Mouse (Mus musculus) neural tube, embryonic 12.5 days (tissue): ENCODE measurements at regions not wholly inside any gene's neighbourhood (a gene's known extent, or its start where the extent isn't known, plus 50 kb on each side); places are given as distances from the start of the nearest gene placed in this dataset.

ENCODE experiments used
- ATAC-seq: fragments of 200-750 bp; cut with Nextera tagmentation; 2 replicates; pipeline ENCODE4 v1.8.0; 2017; ENCODE audit warnings: low read depth, mild to moderate bottlenecking, moderate TSS enrichment, moderate library complexity; ENCODE audit not compliant: low FRiP score
- H3K27ac ChIP-seq: fragments of 300-500 bp; sonication (generic); 2 replicates; pipeline ENCODE4 v1.5.1; 2016
- H3K27me3 ChIP-seq: fragments of 300-500 bp; sonication (generic); replicated peaks from 2 replicates; pipeline ENCODE4 v1.6.1; 2016; ENCODE audit warnings: mild to moderate bottlenecking
- H3K36me3 ChIP-seq: fragments of 300-500 bp; sonication (generic); 2 replicates; pipeline ENCODE4 v1.6.1; 2016; ENCODE audit warnings: mild to moderate bottlenecking
- H3K4me1 ChIP-seq: fragments of 300-500 bp; sonication (generic); 2 replicates; pipeline ENCODE4 v1.6.1; 2016
- H3K4me2 ChIP-seq: fragments of 300-500 bp; sonication (generic); replicated peaks from 2 replicates; pipeline ENCODE4 v1.6.1; 2016; ENCODE audit warnings: mild to moderate bottlenecking
- H3K4me3 ChIP-seq: fragments of 300-500 bp; sonication (generic); 2 replicates; pipeline ENCODE4 v1.5.1; 2016
- H3K9ac ChIP-seq: fragments of 300-500 bp; sonication (generic); 2 replicates; pipeline ENCODE4 v1.6.1; 2016; ENCODE audit warnings: mild to moderate bottlenecking
- H3K9me3 ChIP-seq: fragments of 300-500 bp; sonication (generic); 2 replicates; pipeline ENCODE4 v1.6.1; 2016; ENCODE audit warnings: mild to moderate bottlenecking
- WGBS: fragments of 180-500 bp; shearing (Covaris S2); methylation state at CpG from one replicate; pipeline ENCODE4 v1.1.7; 2016; 5-methylcytosine and 5-hydroxymethylcytosine counted together

DNA sequence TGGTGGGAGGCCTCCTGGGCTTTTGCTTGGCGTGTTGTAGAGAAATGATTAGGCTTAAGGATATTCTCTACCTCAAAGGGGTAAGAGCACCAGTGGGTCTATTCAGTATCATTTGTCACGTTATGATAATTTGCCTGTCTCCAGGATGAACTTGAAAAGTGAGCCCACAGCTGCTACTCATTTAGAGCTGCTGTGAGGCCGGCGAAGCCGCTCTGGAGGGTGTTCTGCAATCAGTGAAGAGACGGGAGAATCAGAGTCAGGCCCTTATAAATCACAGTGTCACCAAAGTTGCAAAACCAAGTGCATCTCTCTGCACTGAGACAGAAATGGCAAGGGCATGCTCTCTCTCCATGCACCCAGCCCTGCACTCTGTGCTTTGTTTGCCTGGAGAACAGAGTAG lies 467.7 kb upstream of the Nrp1 start:
- no peaks in the 10 kb centered on the region for H3K36me3 ChIP-seq
- H3K4me2 ChIP-seq = no peak overlapping the region
- H3K9me3 ChIP-seq = no peaks in the 10 kb centered on the region
- H3K4me3 ChIP-seq = no peak overlapping the region
- H3K9ac ChIP-seq = no peak overlapping the region
- WGBS = 30% methylated on average over 6 of the region's 6 CpGs
- H3K27me3 ChIP-seq = no peaks in the 10 kb centered on the region
- no peak overlapping the region for H3K27ac ChIP-seq
- H3K4me1 ChIP-seq = peaks cover 6% of the 10 kb centered on the region; the same call in 1 of the 2 replicates
- no peak for ATAC-seq

DNA sequence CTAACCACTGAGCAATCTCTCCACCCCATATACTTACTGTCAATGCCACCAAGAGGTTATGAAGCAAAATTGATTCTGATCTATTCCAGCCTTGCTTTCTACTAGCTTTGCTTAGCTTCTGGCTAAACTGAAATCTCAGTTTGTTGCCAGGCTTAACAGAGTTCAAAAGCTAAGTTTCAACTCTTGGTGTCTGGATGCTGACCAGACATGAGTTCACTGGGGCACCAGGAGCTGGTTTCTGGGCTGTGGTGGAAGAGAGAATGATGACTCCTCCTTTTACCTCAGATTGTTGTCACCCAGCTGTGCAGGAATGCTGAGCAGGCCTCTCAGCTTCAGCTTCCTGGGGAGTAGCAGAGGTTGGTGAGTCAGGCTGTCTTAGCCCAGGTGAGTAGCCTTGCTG lies 464.1 kb upstream of the Nrp1 start:
- no peak for ATAC-seq
- H3K27me3 ChIP-seq = no peaks in the 10 kb centered on the region
- no peaks in the 10 kb centered on the region for H3K36me3 ChIP-seq
- no peak overlapping the region for H3K27ac ChIP-seq
- no peak overlapping the region for H3K9ac ChIP-seq
- no peaks in the 10 kb centered on the region for H3K9me3 ChIP-seq
- H3K4me2 ChIP-seq = no peak overlapping the region
- H3K4me3 ChIP-seq = no peak overlapping the region
- H3K4me1 ChIP-seq = peaks cover 6% of the 10 kb centered on the region; the same call in 1 of the 2 replicates

DNA sequence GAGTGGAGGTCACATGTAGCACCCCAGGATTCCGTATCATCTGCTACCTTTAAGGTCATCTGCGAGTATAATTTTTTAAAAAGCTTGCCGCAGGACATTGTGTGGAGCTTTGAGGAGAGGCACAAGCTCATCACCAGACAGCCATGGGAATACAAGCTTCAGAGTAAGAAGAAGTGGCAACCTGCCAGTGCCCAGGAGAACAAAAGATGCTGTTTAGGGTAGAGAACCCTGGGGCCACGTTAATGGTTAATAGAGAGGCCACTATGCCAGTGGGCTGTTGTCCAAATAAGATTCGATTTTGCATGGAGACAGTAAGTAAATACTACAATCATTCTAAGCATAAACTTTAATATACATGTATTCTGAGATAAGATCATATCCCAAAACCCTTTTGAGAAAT lies 450.0 kb upstream of the Nrp1 start:
- Histone ChIP-seq H3K9me3 (no peaks in the 10 kb centered on the region), H3K27me3 (no peaks in the 10 kb centered on the region)
- WGBS = 86% methylated on average over 5 of the region's 5 CpGs

DNA sequence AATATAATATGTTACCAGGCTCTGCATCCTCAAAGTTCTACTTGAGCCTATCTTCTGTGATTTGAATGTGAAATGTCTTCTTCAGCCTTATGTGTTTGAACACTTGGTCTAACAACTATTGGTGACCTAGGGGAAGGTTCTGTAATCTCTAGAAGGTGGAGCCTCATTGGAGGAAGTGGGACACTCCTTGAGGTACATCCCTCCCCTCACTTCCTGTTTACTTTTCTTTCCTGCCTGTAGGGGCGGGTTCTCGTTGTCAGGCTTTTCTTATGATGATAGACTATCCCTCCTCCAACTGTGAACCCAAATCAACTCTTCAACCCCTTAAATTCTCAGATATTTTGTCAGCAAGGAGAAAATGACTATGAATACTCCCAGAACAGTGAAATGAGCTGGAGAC lies 448.8 kb upstream of the Nrp1 start:
- Histone ChIP-seq H3K36me3 (no peaks in the 10 kb centered on the region), H3K4me3 (no peak overlapping the region), H3K27me3 (no peaks in the 10 kb centered on the region), H3K9me3 (no peaks in the 10 kb centered on the region), H3K9ac (no peak overlapping the region), H3K4me1 (no peaks in the 10 kb centered on the region), H3K4me2 (no peak overlapping the region), H3K27ac (no peak overlapping the region)
- no peak for ATAC-seq
- WGBS = 79% methylated on average over 2 of the region's 2 CpGs

More for the DNA sequence above, 450.0 kb upstream of the Nrp1 start:
- H3K27ac ChIP-seq = no peak overlapping the region
- no peak overlapping the region for H3K9ac ChIP-seq
- H3K4me3 ChIP-seq = no peak overlapping the region
- H3K4me2 ChIP-seq = no peak overlapping the region
- ATAC-seq = no peak
- H3K4me1 ChIP-seq = no peaks in the 10 kb centered on the region
- no peaks in the 10 kb centered on the region for H3K36me3 ChIP-seq

DNA sequence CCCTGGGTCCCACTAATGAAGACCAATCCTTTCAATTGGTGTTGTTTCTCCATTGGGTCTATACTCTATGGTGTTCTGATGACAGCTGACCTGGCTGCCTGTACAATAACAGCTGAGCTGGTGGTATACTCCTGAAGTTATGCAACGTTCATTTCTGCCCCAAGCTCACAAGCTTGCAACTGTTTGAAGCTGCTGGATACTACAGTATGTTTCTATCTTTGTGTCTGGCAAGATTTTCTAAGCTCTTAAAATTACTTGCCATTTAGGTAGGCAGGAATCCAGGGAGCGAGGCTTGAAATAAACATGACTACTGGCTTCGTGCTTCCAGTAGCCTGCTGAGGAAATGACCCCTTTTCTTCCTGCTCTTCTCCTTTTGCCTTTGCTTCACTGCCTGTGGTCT lies 444.3 kb upstream of the Nrp1 start:
- H3K27me3 ChIP-seq = no peaks in the 10 kb centered on the region
- H3K4me3 ChIP-seq = no peak overlapping the region
- no peak for ATAC-seq
- H3K9me3 ChIP-seq = no peaks in the 10 kb centered on the region
- H3K27ac ChIP-seq = no peak overlapping the region
- 85% methylated on average over 3 of the region's 3 CpGs for WGBS
- no peak overlapping the region for H3K9ac ChIP-seq
- no peaks in the 10 kb centered on the region for H3K4me1 ChIP-seq
- no peaks in the 10 kb centered on the region for H3K36me3 ChIP-seq
- H3K4me2 ChIP-seq = no peak overlapping the region

DNA sequence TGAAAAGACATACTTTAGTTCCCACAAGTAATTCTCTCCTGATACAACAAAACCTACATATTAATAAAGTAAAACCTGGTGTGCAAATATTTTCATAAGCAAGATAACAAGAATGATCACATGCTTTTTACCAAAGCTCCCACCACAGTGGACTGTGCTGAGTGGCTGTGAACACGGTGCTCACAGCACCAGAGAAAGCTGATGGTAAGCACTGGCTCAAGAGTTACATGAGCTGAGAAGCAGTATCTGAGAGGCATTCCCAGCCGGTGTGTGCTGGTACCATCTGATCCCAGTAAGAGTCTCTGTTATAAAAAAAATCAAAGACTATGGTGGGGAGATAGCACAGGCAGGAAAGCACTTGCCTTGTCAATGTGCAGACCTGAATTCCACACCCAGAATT lies 443.5 kb upstream of the Nrp1 start:
- no peak for ATAC-seq
- H3K4me2 ChIP-seq = no peak overlapping the region
- H3K4me1 ChIP-seq = no peaks in the 10 kb centered on the region
- H3K4me3 ChIP-seq = no peak overlapping the region
- H3K27me3 ChIP-seq = no peaks in the 10 kb centered on the region
- no peak overlapping the region for H3K27ac ChIP-seq
- H3K9me3 ChIP-seq = no peaks in the 10 kb centered on the region
- 86% methylated on average over 2 of the region's 2 CpGs for WGBS
- H3K36me3 ChIP-seq = no peaks in the 10 kb centered on the region
- no peak overlapping the region for H3K9ac ChIP-seq

DNA sequence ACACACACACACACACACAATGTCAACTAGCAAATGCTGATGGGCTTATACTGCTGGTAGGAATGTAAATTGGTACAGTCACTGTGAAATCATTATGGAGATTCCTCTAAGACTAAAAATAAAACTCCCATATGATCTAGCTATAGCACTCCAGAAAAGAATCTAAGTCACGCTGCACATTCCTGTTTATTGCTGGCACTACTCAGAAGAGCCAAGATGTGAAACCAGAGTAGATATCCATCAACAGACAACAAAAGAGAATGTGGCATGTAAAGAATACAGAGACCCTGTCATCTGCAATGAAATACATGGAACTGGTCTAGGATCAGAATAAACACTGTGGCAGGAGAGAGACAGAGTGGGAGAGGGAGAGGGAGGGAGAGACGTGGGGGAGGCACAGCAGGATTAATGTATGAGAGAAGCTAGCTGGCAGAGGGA lies 442.8 kb upstream of the Nrp1 start:
- H3K4me1 ChIP-seq = no peaks in the 10 kb centered on the region
- H3K27ac ChIP-seq = no peak overlapping the region
- ATAC-seq = no peak
- H3K4me2 ChIP-seq = no peak overlapping the region
- H3K9ac ChIP-seq = no peak overlapping the region
- no peaks in the 10 kb centered on the region for H3K36me3 ChIP-seq
- H3K27me3 ChIP-seq = no peaks in the 10 kb centered on the region
- H3K9me3 ChIP-seq = no peaks in the 10 kb centered on the region
- WGBS = 33% methylated on average over 2 of the region's 2 CpGs
- H3K4me3 ChIP-seq = no peak overlapping the region

DNA sequence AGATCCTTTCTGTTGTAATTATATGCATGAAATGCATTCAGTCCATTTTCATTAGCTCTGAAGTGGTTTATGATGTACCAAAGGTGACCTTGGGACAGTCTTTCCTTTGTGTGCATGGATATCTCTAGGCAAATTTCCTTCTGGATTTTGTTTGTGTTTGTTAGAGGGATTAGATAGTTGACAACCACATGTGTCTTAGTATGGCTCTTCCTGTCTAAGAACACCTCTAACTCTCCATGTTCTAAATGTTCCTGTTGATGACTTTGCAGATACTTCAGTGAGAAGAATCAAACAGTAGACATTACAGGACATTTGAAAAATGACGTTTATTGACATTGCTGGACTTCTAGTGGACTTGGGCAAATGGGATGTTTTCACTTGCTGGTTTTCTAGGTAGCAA lies 436.5 kb upstream of the Nrp1 start:
- no peak for ATAC-seq
- Histone ChIP-seq H3K4me3 (no peak overlapping the region), H3K9me3 (no peaks in the 10 kb centered on the region), H3K27me3 (no peaks in the 10 kb centered on the region), H3K4me2 (no peak overlapping the region), H3K9ac (no peak overlapping the region), H3K27ac (no peak overlapping the region), H3K36me3 (no peaks in the 10 kb centered on the region), H3K4me1 (no peaks in the 10 kb centered on the region)
- 91% methylated on average over 1 of the region's 1 CpGs for WGBS

DNA sequence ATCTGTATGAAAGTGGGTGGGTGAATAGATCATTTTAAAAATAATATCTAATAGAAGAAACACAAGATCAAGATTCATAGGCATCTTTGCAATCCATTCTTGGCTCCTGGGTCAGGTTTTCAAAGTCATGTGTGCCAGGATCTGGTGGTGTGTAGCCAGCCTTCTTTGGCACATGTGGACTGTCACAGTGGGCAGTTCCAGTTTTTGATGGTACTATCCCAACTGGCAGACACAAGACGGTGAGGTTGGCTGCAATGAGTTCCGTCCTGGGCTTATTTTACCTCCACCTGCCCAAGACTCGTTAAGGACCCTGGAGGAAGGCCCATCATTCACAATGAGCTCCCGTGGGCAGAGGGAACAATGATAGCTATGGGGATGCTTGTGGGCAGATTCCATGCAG lies 435.1 kb upstream of the Nrp1 start:
- H3K4me2 ChIP-seq = no peak overlapping the region
- no peak overlapping the region for H3K27ac ChIP-seq
- WGBS = 84% methylated on average over 4 of the region's 4 CpGs
- no peaks in the 10 kb centered on the region for H3K9me3 ChIP-seq
- ATAC-seq = no peak
- H3K36me3 ChIP-seq = no peaks in the 10 kb centered on the region
- no peak overlapping the region for H3K4me3 ChIP-seq
- no peaks in the 10 kb centered on the region for H3K4me1 ChIP-seq
- no peaks in the 10 kb centered on the region for H3K27me3 ChIP-seq
- H3K9ac ChIP-seq = no peak overlapping the region

DNA sequence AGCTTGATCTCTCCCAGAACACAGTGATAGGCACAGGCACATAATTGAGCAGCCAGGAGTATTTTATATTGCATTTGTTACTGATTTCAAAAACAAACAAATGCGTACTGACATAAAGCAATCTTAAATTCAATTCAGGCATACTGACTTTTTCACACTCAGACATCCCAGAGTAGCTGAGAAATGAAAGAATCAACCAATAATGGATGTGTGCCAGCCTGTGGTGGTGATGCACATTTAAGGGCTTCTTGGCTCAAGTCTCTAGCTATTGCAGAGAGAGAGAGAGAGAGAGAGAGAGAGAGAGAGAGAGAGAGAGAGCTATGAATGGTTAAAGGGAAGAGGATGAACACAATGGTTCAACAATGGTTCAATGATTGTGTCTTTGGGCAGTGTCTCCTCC lies 426.1 kb upstream of the Nrp1 start:
- H3K27me3 ChIP-seq = no peaks in the 10 kb centered on the region
- H3K4me1 ChIP-seq = no peaks in the 10 kb centered on the region
- no peaks in the 10 kb centered on the region for H3K36me3 ChIP-seq
- H3K9me3 ChIP-seq = no peaks in the 10 kb centered on the region
- H3K4me3 ChIP-seq = no peak overlapping the region
- no peak for ATAC-seq
- H3K4me2 ChIP-seq = no peak overlapping the region
- H3K27ac ChIP-seq = no peak overlapping the region
- WGBS = 81% methylated on average over 1 of the region's 1 CpGs
- no peak overlapping the region for H3K9ac ChIP-seq

DNA sequence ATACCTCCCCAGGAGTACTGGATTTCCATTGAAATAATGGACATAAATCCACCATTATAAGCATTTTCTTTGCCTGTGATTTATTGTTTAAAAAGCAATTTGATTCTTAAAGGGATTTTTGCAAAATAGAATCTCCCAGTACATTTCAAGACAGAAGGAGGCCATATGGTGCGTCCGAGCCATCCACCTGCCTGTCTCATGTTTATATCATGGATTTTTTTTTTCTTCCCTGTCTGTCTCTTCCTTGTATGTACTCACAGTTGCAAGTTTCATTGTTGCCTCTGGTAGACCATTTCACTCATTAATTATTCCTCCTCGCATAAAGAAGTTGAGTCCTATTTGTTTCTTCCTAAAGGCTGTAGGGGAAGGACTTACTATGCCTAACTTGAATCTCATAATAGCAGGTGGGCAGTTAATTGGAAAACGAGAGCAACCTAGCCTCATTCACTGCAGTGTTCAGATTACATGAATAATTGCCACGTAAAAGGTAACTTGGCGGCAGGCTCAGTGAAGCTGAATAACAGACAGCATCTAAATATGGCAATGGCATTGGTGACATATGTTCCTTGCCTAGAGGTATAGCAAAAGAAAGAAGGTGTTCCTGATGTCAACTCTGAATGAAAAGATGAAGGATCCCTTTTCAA lies 421.5 kb upstream of the Nrp1 start:
- no peak for ATAC-seq
- 71% methylated on average over 6 of the region's 6 CpGs for WGBS

DNA sequence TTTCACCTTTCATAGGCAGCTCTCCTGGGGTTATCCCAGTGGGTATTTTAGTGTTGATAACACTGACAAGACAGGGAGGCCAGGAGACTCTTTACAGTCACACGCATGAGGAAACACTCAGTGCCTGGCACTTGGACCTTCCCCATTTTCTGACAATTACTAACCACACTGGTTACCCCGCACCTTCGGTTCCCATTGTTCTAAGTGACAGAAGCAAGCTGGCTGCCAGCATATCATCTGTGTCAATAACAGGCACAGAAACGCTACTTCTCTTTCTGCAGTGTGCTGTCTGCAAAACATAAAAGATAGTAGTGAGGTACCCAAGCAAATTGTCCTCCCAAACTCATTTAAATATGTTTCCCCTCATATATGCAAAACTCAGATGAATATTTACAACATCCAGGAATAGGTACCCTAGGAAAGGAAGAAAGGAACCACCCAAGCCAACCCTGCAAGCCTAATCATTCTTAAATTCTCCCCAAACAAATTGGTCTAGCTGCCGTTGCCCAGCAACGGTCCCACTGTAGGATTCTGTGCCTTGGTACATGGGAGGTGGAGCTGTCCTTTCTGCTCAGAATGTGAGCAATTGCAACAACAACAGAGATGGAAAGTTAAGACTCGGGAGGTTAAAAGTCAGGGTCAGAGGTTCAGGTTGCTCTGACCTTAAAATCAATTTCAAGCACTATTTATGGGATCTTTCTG lies 419.0 kb upstream of the Nrp1 start:
- WGBS = 20% methylated on average over 7 of the region's 7 CpGs
- no peaks in the 10 kb centered on the region for H3K36me3 ChIP-seq
- ATAC-seq = 0 out of 2 replicates have a peak, but pooled peaks have one; percentile 50
- H3K4me3 ChIP-seq = no peak overlapping the region
- no peaks in the 10 kb centered on the region for H3K9me3 ChIP-seq
- no peaks in the 10 kb centered on the region for H3K27me3 ChIP-seq
- H3K27ac ChIP-seq = no peak overlapping the region
- peaks cover 10% of the 10 kb centered on the region; the same call in 1 of the 2 replicates for H3K4me1 ChIP-seq
- no peak overlapping the region for H3K4me2 ChIP-seq
- no peak overlapping the region for H3K9ac ChIP-seq

More for the DNA sequence above, 421.5 kb upstream of the Nrp1 start:
- Histone ChIP-seq H3K4me3 (no peak overlapping the region), H3K9me3 (no peaks in the 10 kb centered on the region), H3K9ac (no peak overlapping the region), H3K36me3 (no peaks in the 10 kb centered on the region), H3K4me1 (peaks cover 10% of the 10 kb centered on the region; the same call in 1 of the 2 replicates), H3K27me3 (no peaks in the 10 kb centered on the region), H3K27ac (no peak overlapping the region), H3K4me2 (no peak overlapping the region)

DNA sequence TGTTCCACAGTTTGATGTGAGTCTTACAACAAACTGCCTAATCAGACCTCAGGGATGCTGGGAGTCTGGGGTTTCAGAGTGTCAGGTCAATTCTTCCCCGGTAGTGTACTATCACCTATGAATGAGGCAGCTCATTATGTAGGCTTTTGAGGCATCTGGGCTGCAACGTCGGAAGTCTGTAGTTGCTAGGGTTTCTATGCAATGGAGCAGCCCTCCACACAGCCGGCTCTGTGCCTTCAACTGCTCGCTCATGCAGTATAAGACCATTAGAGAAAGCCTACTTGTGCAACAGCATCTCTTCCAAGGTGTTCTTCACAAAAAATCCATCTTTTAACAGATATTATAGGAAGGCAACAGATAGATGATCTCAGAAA lies 418.4 kb upstream of the Nrp1 start:
- Histone ChIP-seq H3K9me3 (no peaks in the 10 kb centered on the region), H3K36me3 (no peaks in the 10 kb centered on the region), H3K4me1 (peaks cover 10% of the 10 kb centered on the region; the same call in 1 of the 2 replicates), H3K4me2 (no peak overlapping the region), H3K27me3 (no peaks in the 10 kb centered on the region), H3K4me3 (no peak overlapping the region), H3K9ac (no peak overlapping the region), H3K27ac (no peak overlapping the region)
- WGBS = 19% methylated on average over 5 of the region's 5 CpGs
- no peak for ATAC-seq
